Mouse (Mus musculus) MEL (cell line): ENCODE measurements around the gene Arhgef3. TPM values are rescaled to one million over a fixed set of nuclear protein-coding genes. Genes with fewer than 3 reads are reported as not detected.

ENCODE experiments used
- DNase-seq: peaks from one replicate; pipeline ENCODE4 v3.0.0; 2011; ENCODE audit warnings: low read depth, low spot score
- H3K27ac ChIP-seq: 2 replicates; pipeline ENCODE4 v1.5.1; 2012; ENCODE audit warnings: low read depth, mild to moderate bottlenecking, control low read depth, low read length, moderate library complexity; ENCODE audit not compliant: control insufficient read depth
- H3K27me3 ChIP-seq, 2 experiments: fragments of 150-350 bp in 1 of 2; sonication (generic) in 1 of 2; 2 replicates each; pipeline ENCODE4 v1.6.1; 2012; ENCODE audit warnings: low read length in 2 of 2, mild to moderate bottlenecking in 2 of 2, improper control_type of control experiment in 1 of 2, moderate library complexity in 1 of 2; ENCODE audit not compliant: insufficient read depth in 2 of 2, control insufficient read depth in 1 of 2
- H3K36me3 ChIP-seq, 2 experiments: 2 replicates each; pipeline ENCODE4 v1.6.1; 2012 to 2014; ENCODE audit warnings: low read length in 2 of 2, improper control_type of control experiment in 1 of 2, inconsistent platforms in 1 of 2, mild to moderate bottlenecking in 1 of 2; ENCODE audit not compliant: insufficient read depth in 2 of 2, control insufficient read depth in 1 of 2
- H3K4me1 ChIP-seq, 2 experiments: fragments of 150-350 bp in 1 of 2; sonication (generic) in 1 of 2; 2 replicates each; pipeline ENCODE4 v1.6.1; 2012; ENCODE audit warnings: low read length in 2 of 2, improper control_type of control experiment in 1 of 2, mild to moderate bottlenecking in 1 of 2; ENCODE audit not compliant: insufficient read depth in 2 of 2, control insufficient read depth in 1 of 2
- H3K4me3 ChIP-seq, 2 experiments: fragments of 150-350 bp in 1 of 2; sonication (generic) in 1 of 2; 2 replicates each; pipeline ENCODE4 v1.5.1; 2012; ENCODE audit warnings: low read depth in 2 of 2, low read length in 2 of 2, mild to moderate bottlenecking in 2 of 2, moderate library complexity in 2 of 2, control low read depth in 1 of 2, improper control_type of control experiment in 1 of 2; ENCODE audit not compliant: control insufficient read depth in 1 of 2, insufficient read depth in 1 of 2
- H3K79me2 ChIP-seq: 2 replicates; pipeline ENCODE4 v1.6.1; 2012; ENCODE audit warnings: mild to moderate bottlenecking, low read length, moderate library complexity; ENCODE audit not compliant: control insufficient read depth, poor library complexity, insufficient read depth
- H3K9ac ChIP-seq: 2 replicates; pipeline ENCODE4 v1.6.1; 2012; ENCODE audit warnings: low read depth, mild to moderate bottlenecking, control low read depth, low read length, moderate library complexity; ENCODE audit not compliant: control insufficient read depth, poor library complexity, severe bottlenecking
- H3K9me3 ChIP-seq: fragments of 150-350 bp; sonication (generic); replicated peaks from 2 replicates; pipeline ENCODE4 v1.6.1; 2012; ENCODE audit warnings: mild to moderate bottlenecking, low read length, improper control_type of control experiment, moderate library complexity; ENCODE audit not compliant: insufficient read depth
- BHLHE40 ChIP-seq: IDR thresholded peaks from 2 replicates; pipeline ENCODE4 v1.6.1; 2012; ENCODE audit warnings: low read depth, mild to moderate bottlenecking, inconsistent platforms, low read length, improper control_type of control experiment, borderline replicate concordance
- CHD2 ChIP-seq: IDR thresholded peaks from 2 replicates; pipeline ENCODE4 v1.6.1; 2011; ENCODE audit warnings: low read length, improper control_type of control experiment
- CTCF ChIP-seq, 3 experiments: IDR thresholded peaks in 2 of 3; conservative IDR thresholded peaks in 1 of 3; 2 replicates each; pipeline ENCODE4 v1.5.1; 2011 to 2012; ENCODE audit warnings: low read length in 3 of 3, low read depth in 2 of 3, mild to moderate bottlenecking in 2 of 3, improper control_type of control experiment in 1 of 3, inconsistent platforms in 1 of 3, mixed read lengths in 1 of 3, moderate library complexity in 1 of 3; ENCODE audit not compliant: control insufficient read depth in 1 of 3, insufficient read depth in 1 of 3, poor library complexity in 1 of 3, severe bottlenecking in 1 of 3
- EP300 ChIP-seq, 2 experiments: IDR thresholded peaks; 2 replicates each; pipeline ENCODE4 v1.6.1; 2011; ENCODE audit warnings: improper control_type of control experiment in 2 of 2, low read length in 2 of 2, low read depth in 1 of 2, mild to moderate bottlenecking in 1 of 2
- ETS1 ChIP-seq: IDR thresholded peaks from 2 replicates; pipeline ENCODE4 v1.6.1; 2012; ENCODE audit warnings: low read depth, mild to moderate bottlenecking, inconsistent platforms, low read length, improper control_type of control experiment, moderate library complexity
- JUND ChIP-seq: IDR thresholded peaks from 2 replicates; pipeline ENCODE4 v1.6.1; 2011; ENCODE audit warnings: low read depth, mild to moderate bottlenecking, improper control_type of control experiment, low read length
- KAT2A ChIP-seq: conservative IDR thresholded peaks from 2 replicates; pipeline ENCODE4 v1.6.1; 2012; ENCODE audit warnings: low read depth, low read length, improper control_type of control experiment, inconsistent platforms
- MAX ChIP-seq: IDR thresholded peaks from 2 replicates; pipeline ENCODE4 v1.6.1; 2011; ENCODE audit warnings: low read length, improper control_type of control experiment
- MAZ ChIP-seq: IDR thresholded peaks from 2 replicates; pipeline ENCODE4 v1.6.1; 2012; ENCODE audit warnings: low read depth, mild to moderate bottlenecking, inconsistent platforms, low read length, improper control_type of control experiment
- MEF2A ChIP-seq: IDR thresholded peaks from 2 replicates; pipeline ENCODE4 v1.6.1; 2014; ENCODE audit warnings: low read depth, mild to moderate bottlenecking, inconsistent platforms, low read length, improper control_type of control experiment; ENCODE audit not compliant: poor library complexity, insufficient replicate concordance, severe bottlenecking; ENCODE audit errors: extremely low read depth
- MXI1 ChIP-seq: IDR thresholded peaks from 2 replicates; pipeline ENCODE4 v1.6.1; 2011; ENCODE audit warnings: mild to moderate bottlenecking, low read depth, low read length, improper control_type of control experiment
- MYB ChIP-seq: IDR thresholded peaks from 2 replicates; pipeline ENCODE4 v1.6.1; 2011; ENCODE audit warnings: mild to moderate bottlenecking, low read depth, low read length, improper control_type of control experiment
- NELFE ChIP-seq: IDR thresholded peaks from 2 replicates; pipeline ENCODE4 v1.6.1; 2011; ENCODE audit warnings: low read depth, low read length, improper control_type of control experiment
- NRF1 ChIP-seq: IDR thresholded peaks from 2 replicates; pipeline ENCODE4 v1.6.1; 2014; ENCODE audit warnings: low read depth, mild to moderate bottlenecking, inconsistent platforms, low read length, improper control_type of control experiment, moderate library complexity; ENCODE audit not compliant: poor library complexity, insufficient read depth, severe bottlenecking
- POLR2A ChIP-seq, 2 experiments: IDR thresholded peaks; 2 replicates each; pipeline ENCODE4 v1.6.1; 2011 to 2012; ENCODE audit warnings: low read length in 2 of 2, mild to moderate bottlenecking in 2 of 2, control low read depth in 1 of 2, improper control_type of control experiment in 1 of 2, low read depth in 1 of 2, moderate library complexity in 1 of 2; ENCODE audit not compliant: control insufficient read depth in 1 of 2, insufficient read depth in 1 of 2, poor library complexity in 1 of 2
- POLR2AphosphoS2 ChIP-seq: IDR thresholded peaks from 2 replicates; pipeline ENCODE4 v1.6.1; 2011; ENCODE audit warnings: low read length, improper control_type of control experiment
- POLR2AphosphoS5 ChIP-seq: IDR thresholded peaks from 2 replicates; pipeline ENCODE4 v1.6.1; 2012; ENCODE audit warnings: low read depth, borderline replicate concordance, mild to moderate bottlenecking, inconsistent platforms, low read length, moderate library complexity, mixed read lengths
- RAD21 ChIP-seq: IDR thresholded peaks from 2 replicates; pipeline ENCODE4 v1.6.1; 2011; ENCODE audit warnings: mild to moderate bottlenecking, low read depth, low read length, improper control_type of control experiment
- RCOR1 ChIP-seq: IDR thresholded peaks from 2 replicates; pipeline ENCODE4 v1.6.1; 2012; ENCODE audit warnings: low read depth, mild to moderate bottlenecking, inconsistent platforms, low read length, improper control_type of control experiment
- SIN3A ChIP-seq: IDR thresholded peaks from 2 replicates; pipeline ENCODE4 v1.6.1; 2012; ENCODE audit warnings: low read length, improper control_type of control experiment, inconsistent platforms
- SMC3 ChIP-seq: IDR thresholded peaks from 2 replicates; pipeline ENCODE4 v1.6.1; 2011; ENCODE audit warnings: low read depth, low read length, improper control_type of control experiment
- TAL1 ChIP-seq: IDR thresholded peaks from 2 replicates; pipeline ENCODE4 v1.6.1; 2012; ENCODE audit warnings: mild to moderate bottlenecking, inconsistent platforms, low read length, moderate library complexity, mixed read lengths
- TBP ChIP-seq: IDR thresholded peaks from 2 replicates; pipeline ENCODE4 v1.8.0; 2011; ENCODE audit warnings: low read depth, low read length, improper control_type of control experiment
- TCF12 ChIP-seq: IDR thresholded peaks from 2 replicates; pipeline ENCODE4 v1.6.1; 2014; ENCODE audit warnings: low read depth, mild to moderate bottlenecking, inconsistent platforms, low read length, improper control_type of control experiment, moderate library complexity
- UBTF ChIP-seq: IDR thresholded peaks from 2 replicates; pipeline ENCODE4 v1.6.1; 2012; ENCODE audit warnings: low read depth, mild to moderate bottlenecking, inconsistent platforms, low read length, improper control_type of control experiment, moderate library complexity, borderline replicate concordance; ENCODE audit not compliant: insufficient read depth
- USF1 ChIP-seq: IDR thresholded peaks from 2 replicates; pipeline ENCODE4 v1.6.1; 2014; ENCODE audit warnings: low read depth, mild to moderate bottlenecking, inconsistent platforms, low read length, improper control_type of control experiment, moderate library complexity
- USF2 ChIP-seq, 2 experiments: IDR thresholded peaks; 2 replicates each; pipeline ENCODE4 v1.6.1; 2011 to 2012; ENCODE audit warnings: improper control_type of control experiment in 2 of 2, low read length in 2 of 2, borderline replicate concordance in 1 of 2, inconsistent platforms in 1 of 2, low read depth in 1 of 2, mild to moderate bottlenecking in 1 of 2; ENCODE audit not compliant: insufficient read depth in 1 of 2
- ZC3H11A ChIP-seq: IDR thresholded peaks from 2 replicates; pipeline ENCODE4 v1.6.1; 2012; ENCODE audit warnings: low read depth, mild to moderate bottlenecking, inconsistent platforms, low read length, improper control_type of control experiment
- polyA plus RNA-seq, 2 experiments: library from polyadenylated mRNA; stranded (reverse) in 1 of 2; unstranded in 1 of 2; fragments of >175 nt in 1 of 2; fragments of >200 nt in 1 of 2; gene quantifications; 2 replicates each; pipeline versions ENCODE4 v1.2.1 to v1.2.4; 2012; ENCODE audit warnings: low replicate concordance in 2 of 2, low read depth in 1 of 2; ENCODE audit not compliant: insufficient read length in 2 of 2, insufficient read depth in 1 of 2, missing spikeins in 1 of 2
- total RNA-seq: library from RNA; depleted of rRNA; stranded (reverse); fragments of 300-350 nt; gene quantifications from 2 replicates; pipeline ENCODE4 v1.2.3, GENCODE M21; 2012

The Arhgef3 gene
- total and polyA plus RNA-seq, 3 experiments, result 2.1 to 2.7 TPM; not detected in 1

DNA sequence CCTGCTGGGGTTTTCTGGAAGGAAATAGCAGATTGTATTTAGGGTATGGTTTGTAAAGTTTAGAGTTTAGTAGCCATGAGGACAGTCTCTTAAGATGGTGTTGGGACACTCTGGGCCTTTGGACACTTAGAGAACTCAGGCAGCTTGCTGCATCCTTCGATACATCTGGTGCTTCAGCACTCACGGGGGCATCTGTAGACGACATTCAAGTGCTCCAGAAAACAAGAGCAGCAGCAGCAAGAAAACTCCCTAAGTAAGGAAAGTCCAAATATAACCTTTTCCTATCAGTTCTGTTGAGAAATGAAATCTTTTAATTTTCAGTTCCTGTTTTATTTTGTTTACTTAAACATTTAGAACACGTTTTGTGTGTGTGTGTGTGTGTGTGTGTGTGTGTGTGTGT is 71.9 kb downstream of the Arhgef3 start:
- no peak for TF ChIP-seq MXI1
- no peak for TF ChIP-seq MAZ
- no peak for TF ChIP-seq EP300 (IDR thresholded peaks at IDR 0.05; ENCODE audit: low read depth in 1 of 2, low read length in 2 of 2)
- no peak for TF ChIP-seq MYB
- Histone ChIP-seq H3K4me3 (no peak overlapping the region), H3K9me3 (no peaks in the 10 kb centered on the region), H3K4me1 (no peaks in the 10 kb centered on the region), H3K79me2 (no peaks in the 10 kb centered on the region), H3K9ac (no peak overlapping the region), H3K27me3 (no peaks in the 10 kb centered on the region; a peak in 1 of 4 replicates), H3K27ac (no peak overlapping the region), H3K36me3 (no peaks in the 10 kb centered on the region)
- peak; percentile 4 for DNase-seq

DNA sequence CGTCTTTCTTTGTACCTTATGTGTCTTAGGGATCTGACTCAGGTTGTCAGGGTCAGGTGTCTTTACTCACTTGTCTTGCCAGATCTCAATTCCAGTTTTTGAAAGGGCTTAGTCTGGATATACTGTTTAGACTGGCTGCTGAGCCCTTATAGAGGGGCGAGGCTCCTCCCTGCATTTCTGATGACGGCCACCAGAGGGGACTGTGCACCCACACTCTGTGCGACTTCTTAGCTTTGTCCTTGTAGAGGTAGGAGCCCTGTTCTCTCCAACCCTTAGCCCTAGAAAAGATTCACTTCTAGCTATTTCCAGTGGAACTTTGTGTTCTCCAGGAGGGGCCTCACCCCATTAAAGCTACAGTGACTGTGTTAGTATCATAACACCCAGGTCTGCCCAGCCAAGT is 72.3 kb downstream of the Arhgef3 start:
- no peaks in the 10 kb centered on the region for H3K36me3 ChIP-seq
- H3K79me2 ChIP-seq, result no peaks in the 10 kb centered on the region
- no peaks in the 10 kb centered on the region for H3K9me3 ChIP-seq
- no peaks in the 10 kb centered on the region for H3K4me1 ChIP-seq
- no peaks in the 10 kb centered on the region; a peak in 1 of 4 replicates for H3K27me3 ChIP-seq
- no peak overlapping the region for H3K27ac ChIP-seq
- H3K4me3 ChIP-seq, result no peak overlapping the region
- peak; percentile 68 for DNase-seq
- no peak overlapping the region for H3K9ac ChIP-seq
- TF ChIP-seq JUND (no peak), CTCF (IDR thresholded peaks at IDR 0.05 in 2 of 3, conservative IDR thresholded peaks at IDR 0.05 in 1 of 3; ENCODE audit: control insufficient read depth in 1 of 3, insufficient read depth in 1 of 3, low read depth in 2 of 3, low read length in 3 of 3, poor library complexity in 1 of 3, severe bottlenecking in 1 of 3) (peak; percentile 77 to 93 (median 88)), ETS1 (no peak), USF1 (no peak), TAL1 (no peak), POLR2A (IDR thresholded peaks at IDR 0.05; ENCODE audit: control insufficient read depth in 1 of 2, insufficient read depth in 1 of 2, low read depth in 1 of 2, low read length in 2 of 2, poor library complexity in 1 of 2) (no peak), MXI1 (no peak), RAD21 (peak; percentile 95), SIN3A (no peak), MAX (no peak), BHLHE40 (no peak), RCOR1 (no peak), KAT2A (no peak), NRF1 (no peak), TBP (no peak), POLR2AphosphoS2 (no peak), MAZ (no peak), UBTF (no peak), CHD2 (no peak), SMC3 (peak; percentile 94), NELFE (no peak), MEF2A (no peak), POLR2AphosphoS5 (no peak), ZC3H11A (peak; percentile 87), TCF12 (no peak), USF2 (IDR thresholded peaks at IDR 0.05; ENCODE audit: borderline replicate concordance in 1 of 2, insufficient read depth in 1 of 2, low read depth in 1 of 2, low read length in 2 of 2) (no peak)
